Mouse (Mus musculus) lung, adult 2 months (tissue): Measurements from ENCODE around the gene Fam209.

ENCODE experiments used
- CTCF ChIP-seq: fragments of 200-500 bp; IDR thresholded peaks from 2 replicates; pipeline ENCODE4 v1.5.1; 2011; ENCODE audit warnings: mild to moderate bottlenecking, low read length, control low read depth; ENCODE audit not compliant: insufficient read depth
- POLR2A ChIP-seq: fragments of 200-500 bp; IDR thresholded peaks from 2 replicates; pipeline ENCODE4 v1.6.1; 2011; ENCODE audit warnings: low read depth, mild to moderate bottlenecking, control low read depth, low read length, borderline replicate concordance; ENCODE audit errors: extremely low read depth

- TF ChIP-seq CTCF (no peak), POLR2A (no peak)
Observed at GRCm38 (mm10) chr2:172440640-172441005, 31.7 kb upstream of the Fam209 start.
